Mouse (Mus musculus): Measurements from ENCODE around the gene Pirb.

DNA sequence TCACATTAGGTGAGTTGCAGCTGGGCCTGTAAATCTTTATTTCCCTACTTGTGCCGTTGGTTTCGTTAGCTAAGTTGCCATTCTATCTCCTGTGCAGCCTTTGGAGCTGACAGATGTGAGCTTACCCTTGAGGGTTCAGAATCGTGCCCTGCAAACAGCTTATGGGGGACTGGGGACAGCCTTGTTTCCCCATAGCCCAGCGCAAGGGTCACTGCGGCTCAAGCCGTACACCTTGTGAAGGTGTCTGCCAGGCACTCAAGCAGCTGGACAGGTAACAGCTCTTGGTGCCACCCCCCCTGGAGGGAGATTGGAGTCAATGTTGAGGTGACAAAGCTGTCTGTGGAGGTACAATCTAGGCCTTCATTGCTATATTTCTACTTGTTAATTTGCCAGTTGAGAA, 14.3 kb downstream of the Pirb start:
- TF ChIP-seq CTCF (IDR thresholded peaks at IDR 0.05; ENCODE audit: borderline replicate concordance, extremely low read depth, insufficient read depth, insufficient read length) = no peak
- TF ChIP-seq POLR2A (IDR thresholded peaks at IDR 0.05; ENCODE audit: borderline replicate concordance, extremely low read depth, insufficient read depth, insufficient read length, poor library complexity, severe bottlenecking) = no peak

Measured in brain, embryonic 14.5 days (tissue).